Mouse (Mus musculus) megakaryocyte, embryonic 14.5 days (primary cell): Measurements from ENCODE around the gene Bhlhe23.

ENCODE experiments used
- FLI1 ChIP-seq: IDR thresholded peaks from 2 replicates; pipeline ENCODE4 v1.6.1; 2012; ENCODE audit warnings: low read length, inconsistent platforms, mixed read lengths
- GATA1 ChIP-seq: IDR thresholded peaks from 3 replicates; pipeline ENCODE4 v1.6.1; 2012; ENCODE audit warnings: mixed read lengths, low read length, inconsistent platforms, borderline replicate concordance

GRCm38 (mm10) chr2:180824724-180825123 is 48.0 kb upstream of the Bhlhe23 start:
- no peak for TF ChIP-seq GATA1
- TF ChIP-seq FLI1: no peak
